Mouse (Mus musculus) adrenal gland, adult 2 months (tissue): Measurements from ENCODE around the gene Pfn1. TPM values are rescaled to one million over a fixed set of nuclear protein-coding genes. Genes with fewer than 3 reads are reported as not detected.
A peak's percentile ranks its signal among the peaks of the same experiment; 100 is the strongest.

Experiments used
- DNase-seq: peaks from one replicate; pipeline ENCODE4 v3.0.0; 2021
- polyA plus RNA-seq: library from polyadenylated mRNA; depleted of rRNA; stranded (reverse); fragments of >200 nt; gene quantifications from 2 replicates; pipeline ENCODE4 v1.2.3, GENCODE M21; 2012
- total RNA-seq, 2 experiments: library from RNA; stranded (reverse); gene quantifications; 2 replicates each; pipeline ENCODE4 v1.2.3; 2021

The Pfn1 gene
- total and polyA plus RNA-seq, 3 experiments: 833 to 2,948 (median 893) TPM

DNA sequence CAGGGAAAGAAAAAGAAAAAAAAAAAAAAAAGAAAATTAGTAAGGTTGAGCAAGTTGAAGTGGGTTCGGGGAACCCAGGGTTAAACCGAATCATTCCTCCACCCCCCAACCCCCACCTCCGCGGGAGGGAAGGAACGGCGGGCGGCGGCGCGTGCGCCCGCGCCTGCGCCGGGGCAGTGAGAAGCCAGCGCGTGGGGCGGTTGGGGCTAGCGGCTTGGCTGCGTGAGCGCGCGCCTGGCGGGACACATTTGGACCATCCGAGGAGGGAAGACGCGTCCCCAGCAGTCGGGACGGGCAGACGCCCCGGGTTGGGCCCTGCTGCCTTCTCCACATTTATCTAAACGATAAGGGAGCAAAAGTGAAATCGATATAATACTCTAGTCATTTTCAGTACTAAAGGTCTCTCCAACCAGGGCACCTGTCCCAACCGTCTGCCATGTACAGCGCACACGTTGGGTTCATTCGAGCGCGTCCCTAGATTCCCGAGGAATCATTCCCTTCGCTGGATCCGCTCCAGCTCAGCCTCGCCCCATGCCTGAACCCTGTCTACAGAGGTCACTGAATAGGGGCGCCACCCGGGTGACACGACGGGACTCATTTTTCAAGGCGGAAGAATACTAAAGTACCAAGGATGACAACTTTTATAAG, 603 bp upstream of the Pfn1 start:
- peak; percentile 93 for DNase-seq

DNA sequence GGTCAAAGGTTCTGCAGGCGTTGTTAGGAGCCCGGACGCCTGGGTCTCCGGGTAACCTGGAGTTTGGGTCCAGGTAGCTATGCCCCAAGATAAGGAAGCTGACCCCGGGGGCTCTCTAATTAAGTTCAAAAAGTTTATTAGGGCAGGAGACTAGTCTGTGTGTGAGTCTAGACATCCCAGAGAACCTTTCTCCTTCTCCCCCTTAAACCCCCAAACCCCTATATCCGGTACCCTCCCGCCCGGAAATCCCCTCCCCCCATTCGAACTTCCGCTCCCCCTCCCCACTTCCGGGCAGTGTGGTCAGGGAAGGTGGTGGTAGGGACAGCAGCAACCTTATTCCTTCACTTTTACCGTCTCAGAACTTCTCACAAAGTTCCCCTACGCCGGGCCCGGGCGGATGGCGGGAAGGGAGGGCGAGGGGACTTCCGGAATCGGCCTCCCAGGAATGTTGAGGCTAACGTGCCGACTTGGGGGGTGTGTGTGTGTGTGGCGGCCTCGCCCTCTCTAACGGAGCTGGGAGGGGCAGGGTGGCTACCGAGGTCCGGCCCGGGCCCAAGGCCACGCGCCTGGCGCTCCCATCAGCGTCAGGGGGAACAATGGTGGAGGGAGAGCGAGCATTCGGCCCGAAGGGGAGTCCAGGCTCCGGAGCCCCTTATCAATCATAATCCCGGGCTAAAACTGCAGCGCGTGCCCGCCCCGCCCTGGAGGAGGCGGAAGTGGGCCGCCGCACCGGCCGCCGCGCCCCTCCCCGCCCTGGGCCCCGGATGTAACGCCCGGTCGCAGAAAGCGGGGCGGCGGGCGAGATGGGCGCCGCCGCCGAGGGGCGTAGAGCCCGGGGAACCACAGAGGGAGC, 873 bp downstream of the Pfn1 start:
- peak; percentile 84 for DNase-seq

- no peak for DNase-seq
Observed at GRCm38 (mm10) chr11:70652884-70653344, 1.5 kb downstream of the Pfn1 start.

- DNase-seq: peak; percentile 65
Observed at GRCm38 (mm10) chr11:70652029-70652883, 2.2 kb downstream of the Pfn1 start.

GRCm38 (mm10) chr11:70651391-70651790, 3.1 kb downstream of the Pfn1 start:
- peak; percentile 84 for DNase-seq

GRCm38 (mm10) chr11:70650322-70651175, 3.9 kb downstream of the Pfn1 start:
- DNase-seq: no peak

- no peak for DNase-seq
Observed at GRCm38 (mm10) chr11:70649185-70649734, 5.2 kb downstream of the Pfn1 start.

DNA sequence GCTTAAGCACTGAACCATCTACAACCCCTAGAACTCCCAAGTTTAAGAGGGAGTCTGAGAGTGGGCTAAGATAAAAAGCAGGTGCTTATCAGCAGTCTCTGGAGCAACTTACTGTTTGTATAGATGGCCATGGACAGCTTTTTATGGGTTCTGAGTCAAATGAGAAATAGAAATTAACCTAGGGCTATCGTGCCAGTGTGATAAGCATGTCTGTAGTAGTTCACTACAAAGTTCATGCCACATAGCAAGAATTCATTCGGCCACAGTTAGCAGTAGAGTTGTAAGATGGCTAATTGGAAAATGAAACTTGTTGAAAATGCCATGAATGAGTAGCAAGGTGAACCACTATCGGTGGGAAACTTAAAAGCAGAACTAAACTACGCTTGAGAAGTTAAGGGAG, 5.9 kb downstream of the Pfn1 start:
- DNase-seq: no peak

GRCm38 (mm10) chr11:70647716-70648420, 6.6 kb downstream of the Pfn1 start:
- peak; percentile 64 for DNase-seq

DNA sequence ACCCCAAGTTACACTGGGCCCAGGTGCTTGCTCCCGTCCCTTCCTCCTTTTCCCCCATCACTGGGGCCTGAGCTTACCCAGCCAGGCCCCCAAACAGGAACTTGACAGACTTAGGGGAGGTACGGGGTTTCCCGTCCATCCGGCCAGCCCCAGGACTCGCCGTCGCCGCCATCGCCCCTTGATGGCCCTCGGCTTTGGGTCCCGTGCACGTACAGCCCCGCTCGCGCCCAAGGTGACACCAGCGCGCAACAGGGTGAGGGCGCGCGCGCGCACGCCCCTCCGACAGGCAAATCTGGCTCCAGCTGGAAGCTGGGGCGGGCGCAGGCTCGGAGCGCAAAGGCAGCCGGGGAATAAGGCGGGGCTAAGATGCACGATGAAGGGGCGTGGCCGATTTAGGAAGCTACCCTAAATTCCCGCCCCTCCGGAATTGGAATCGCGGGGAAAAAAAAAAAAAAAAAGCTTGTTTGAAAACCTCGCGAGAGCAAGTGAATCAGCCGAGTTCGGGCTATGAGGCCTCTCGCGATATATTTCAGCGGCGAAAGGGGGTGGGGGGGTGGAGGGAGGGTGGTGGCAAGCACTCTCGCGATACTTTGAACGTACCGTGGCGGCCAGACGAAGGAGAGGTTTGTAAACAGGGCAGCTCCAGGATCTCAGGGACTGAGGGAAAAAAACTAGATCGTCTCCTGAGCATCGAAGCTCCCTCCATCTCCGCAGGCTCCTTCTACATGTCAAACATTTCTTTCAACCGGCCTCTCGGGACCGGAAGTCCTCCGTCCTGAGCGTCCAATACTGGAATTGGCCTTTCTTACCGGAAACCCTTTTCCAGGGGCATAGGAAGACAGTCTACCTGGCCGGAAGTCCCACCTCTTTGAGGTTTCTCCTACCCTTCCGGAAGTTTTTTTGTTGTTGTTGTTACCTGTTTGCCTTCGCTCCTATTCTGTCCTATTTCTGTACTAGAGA, 7.5 kb downstream of the Pfn1 start, which contains the start of the genes Rnf167 and Slc25a11:
Gene Rnf167, plus strand, starts transcription at position 545 of the 960 bp plus-strand sequence.
Gene Slc25a11, minus strand, starts transcription at position 789 of the 960 bp plus-strand sequence.
- DNase-seq: peak; percentile 97

DNA sequence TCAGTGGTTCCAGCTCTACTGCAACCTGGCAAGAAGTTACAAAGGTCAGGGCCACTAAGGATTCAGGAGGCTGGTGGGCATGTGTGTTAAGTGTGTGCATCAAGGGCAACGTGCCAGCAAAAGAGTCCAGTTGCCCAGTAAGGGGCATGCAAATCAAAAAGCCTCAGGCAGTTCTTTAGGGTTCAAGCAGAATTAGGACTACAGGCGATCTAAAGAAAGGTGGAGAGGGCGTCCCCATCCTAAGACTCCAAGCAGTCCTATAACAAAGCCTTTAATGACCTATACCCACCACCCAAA, 8.2 kb downstream of the Pfn1 start:
- DNase-seq: no peak

- no peak for DNase-seq
Observed at GRCm38 (mm10) chr11:70645461-70646258, 8.8 kb downstream of the Pfn1 start.

DNA sequence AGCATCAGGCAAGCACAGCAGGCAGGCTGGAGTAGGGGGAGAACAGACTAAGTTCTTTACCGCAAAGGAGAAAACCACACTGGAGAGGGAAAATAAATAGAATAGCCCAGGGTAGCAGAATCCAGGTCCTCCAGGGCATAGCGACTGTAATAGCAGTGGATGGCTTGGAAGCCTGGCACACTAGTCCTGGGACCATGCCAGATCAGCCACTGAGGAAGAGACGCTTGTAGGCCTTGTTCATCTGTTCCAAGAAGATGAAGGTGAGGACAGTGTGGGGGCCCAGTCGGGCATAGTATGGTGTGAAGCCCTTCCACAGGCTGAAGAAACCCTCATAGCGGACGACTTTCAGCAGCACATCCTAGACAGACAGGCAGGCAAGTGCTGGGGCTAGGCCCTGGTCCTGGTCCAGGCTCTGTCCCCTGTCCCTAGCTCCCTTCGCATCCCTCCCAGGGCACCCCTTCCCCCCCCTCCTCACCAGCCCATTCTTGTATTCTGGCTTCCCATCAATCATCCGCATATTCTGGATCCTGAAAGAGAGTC, 9.8 kb downstream of the Pfn1 start:
- DNase-seq: no peak

DNA sequence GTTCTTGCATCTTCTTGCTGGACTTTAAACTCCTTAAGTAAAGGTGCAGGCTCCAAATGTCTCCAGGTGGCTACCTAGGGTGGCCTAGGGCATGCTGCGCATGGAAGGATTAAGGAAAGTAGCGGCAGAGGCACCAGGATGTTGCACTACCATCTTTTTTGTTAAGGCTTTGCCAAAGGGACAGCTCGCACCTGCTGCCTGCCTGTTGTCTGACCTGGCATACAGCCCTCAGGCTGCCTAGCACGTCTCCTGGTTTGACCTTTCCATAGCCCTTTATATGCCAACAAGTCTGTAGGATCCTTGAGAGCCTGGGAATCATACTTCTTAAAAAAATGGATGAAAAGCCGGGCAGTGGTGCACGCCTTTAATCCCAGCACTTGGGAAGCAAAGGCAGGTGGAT, 11.4 kb downstream of the Pfn1 start:
- no peak for DNase-seq

DNA sequence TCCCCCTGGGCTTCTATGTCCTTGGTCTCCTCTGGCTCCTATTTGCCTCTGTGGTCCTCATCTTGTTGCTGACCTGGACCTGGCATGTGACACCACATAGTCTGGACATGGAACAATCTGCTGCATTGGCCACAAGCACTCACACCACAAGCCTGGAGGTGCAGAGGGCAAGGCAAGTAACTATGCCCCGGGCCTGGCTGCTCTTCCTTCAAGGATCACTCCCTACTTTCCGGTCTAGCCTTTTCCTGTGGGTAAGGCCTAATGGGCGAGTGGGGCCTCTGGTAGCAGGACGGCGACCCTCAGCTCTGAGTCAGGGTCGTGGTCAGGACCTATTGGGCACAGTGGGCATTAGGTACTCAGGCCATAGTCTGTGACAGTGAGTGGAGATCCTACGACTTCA, 13.2 kb downstream of the Pfn1 start:
- DNase-seq: no peak

- peak; percentile 63 for DNase-seq
Observed at GRCm38 (mm10) chr11:70639976-70640375, 14.5 kb downstream of the Pfn1 start.

- no peak for DNase-seq
Observed at GRCm38 (mm10) chr11:70638714-70639278, 15.6 kb downstream of the Pfn1 start, which contains the start of gene Gp1ba. Gp1ba (plus strand) TSS chr11:70639122.

GRCm38 (mm10) chr11:70638293-70638692, 16.2 kb downstream of the Pfn1 start:
- DNase-seq: no peak
